Mouse (Mus musculus): ENCODE results near the gene Ms4a5.

Ms4a5 gene

GRCm38 (mm10) chr19:11234244-11234643 is 49.4 kb downstream of the Ms4a5 start:
- no peak for DNase-seq (ENCODE audit: extremely low read depth, low read depth, low spot score)

- no peak for DNase-seq (ENCODE audit: extremely low read depth, low read depth, low spot score)
Observed at GRCm38 (mm10) chr19:11232348-11232747, 51.3 kb downstream of the Ms4a5 start, which contains the start of gene Ms4a12. Gene Ms4a12 (minus strand): TSS chr19:11232448.

Measured in fat pad, adult 2 months (tissue).